Mouse (Mus musculus) cortical plate, adult 2 months (tissue): ENCODE results near the gene Cyb561. TPM values are rescaled to one million over a fixed set of nuclear protein-coding genes. Genes with fewer than 3 reads are reported as not detected.

Experiments used
- H3K27ac ChIP-seq: fragments of 200-500 bp; 2 replicates; pipeline ENCODE4 v1.5.1; 2012; ENCODE audit warnings: low read length, control low read depth, inconsistent platforms; ENCODE audit not compliant: insufficient read depth
- H3K4me1 ChIP-seq: fragments of 200-500 bp; 2 replicates; pipeline ENCODE4 v1.6.1; 2011; ENCODE audit warnings: low read length; ENCODE audit not compliant: control insufficient read depth, insufficient read depth
- H3K4me3 ChIP-seq: fragments of 200-500 bp; 2 replicates; pipeline ENCODE4 v1.5.1; 2011; ENCODE audit warnings: mild to moderate bottlenecking, low read length, control low read depth; ENCODE audit not compliant: insufficient read depth
- CTCF ChIP-seq: fragments of 200-500 bp; IDR thresholded peaks from 2 replicates; pipeline ENCODE4 v1.5.1; 2011; ENCODE audit warnings: mild to moderate bottlenecking, control low read depth, low read length; ENCODE audit not compliant: insufficient read depth; ENCODE audit errors: extremely low read depth
- POLR2A ChIP-seq: fragments of 200-500 bp; IDR thresholded peaks from 2 replicates; pipeline ENCODE4 v1.6.1; 2011; ENCODE audit warnings: mild to moderate bottlenecking, low read length, control low read depth; ENCODE audit not compliant: insufficient read depth; ENCODE audit errors: extremely low read depth
- polyA plus RNA-seq: library from polyadenylated mRNA; depleted of rRNA; stranded (reverse); fragments of >200 nt; gene quantifications from 2 replicates; pipeline ENCODE4 v1.2.3, GENCODE M21; 2012

Gene Cyb561
- polyA plus RNA-seq, 1 experiment: 67.1 TPM

DNA sequence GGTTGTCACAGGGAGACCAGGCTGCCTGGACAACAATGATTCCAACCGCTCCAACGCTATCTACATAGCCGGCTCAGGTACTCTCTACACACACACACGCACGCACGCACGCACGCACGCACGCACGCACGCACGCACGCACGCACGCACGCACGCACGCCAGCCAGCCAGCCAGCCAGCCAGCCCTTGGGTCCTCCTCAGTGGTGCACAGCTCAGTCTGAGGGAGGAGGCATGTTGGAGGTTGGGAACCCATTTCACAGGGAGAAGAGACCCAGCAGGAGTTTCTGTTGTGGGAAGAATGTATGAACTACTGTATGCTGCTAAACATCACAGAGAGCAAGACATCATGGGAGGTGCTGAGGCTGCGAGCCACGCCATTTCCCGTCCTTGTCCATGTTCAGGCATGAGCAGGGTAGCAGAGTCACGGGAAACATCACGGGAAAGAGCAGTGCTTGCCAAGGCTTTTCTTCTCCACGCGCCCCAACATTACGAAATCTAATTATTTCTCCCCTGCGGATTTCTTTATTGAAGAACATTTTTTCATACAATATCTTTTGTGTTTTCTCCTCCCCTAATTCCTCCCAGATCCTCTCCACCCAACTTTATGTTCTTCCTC lies 2.8 kb upstream of the Cyb561 start:
- TF ChIP-seq POLR2A (no peak), CTCF (no peak)
- H3K4me1 ChIP-seq: peaks cover 5% of the 10 kb centered on the region
- no peak overlapping the region for H3K27ac ChIP-seq
- no peak overlapping the region for H3K4me3 ChIP-seq

DNA sequence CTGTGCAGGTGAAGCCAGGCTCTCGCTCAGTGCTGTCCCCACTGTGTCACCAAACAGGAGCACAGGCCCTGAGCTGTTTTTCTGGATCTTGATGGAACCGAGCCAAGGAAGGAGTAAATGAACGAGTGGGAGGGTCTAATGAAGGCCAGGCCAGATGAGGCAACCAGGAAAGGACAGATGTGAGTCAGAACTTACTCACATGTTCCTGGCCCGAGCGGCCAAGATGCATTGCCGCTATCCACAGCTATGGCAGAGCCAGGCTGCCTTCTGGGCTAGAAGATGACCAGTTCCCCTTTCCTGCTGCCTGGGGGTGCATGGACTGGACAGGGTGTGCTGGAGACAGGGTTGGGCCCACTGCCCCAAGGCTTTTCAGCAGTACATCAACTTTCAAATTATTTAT lies 266 bp upstream of the Cyb561 start:
- H3K4me3 ChIP-seq: no peak overlapping the region
- no peak for TF ChIP-seq POLR2A
- no peak for TF ChIP-seq CTCF
- no peak overlapping the region for H3K27ac ChIP-seq
- H3K4me1 ChIP-seq: peaks cover 1% of the 10 kb centered on the region; the same call in 1 of the 2 replicates

- TF ChIP-seq CTCF: no peak
- TF ChIP-seq POLR2A: no peak
Measured at GRCm38 (mm10) chr11:105952111-105952510, 1.0 kb downstream of the Cyb561 start.

GRCm38 (mm10) chr11:105951601-105952044 lies 1.5 kb downstream of the Cyb561 start:
- Histone ChIP-seq H3K4me3 (no peak overlapping the region), H3K27ac (no peak overlapping the region), H3K4me1 (peaks cover 1% of the 10 kb centered on the region; the same call in 1 of the 2 replicates)
- TF ChIP-seq CTCF: no peak
- no peak for TF ChIP-seq POLR2A

More at GRCm38 (mm10) chr11:105952111-105952510, 1.0 kb downstream of the Cyb561 start:
- Histone ChIP-seq H3K27ac (no peak overlapping the region), H3K4me3 (no peak overlapping the region), H3K4me1 (peaks cover 1% of the 10 kb centered on the region; the same call in 1 of the 2 replicates)

GRCm38 (mm10) chr11:105950519-105950918 lies 2.6 kb downstream of the Cyb561 start:
- H3K4me1 ChIP-seq: peaks cover 1% of the 10 kb centered on the region; the same call in 1 of the 2 replicates
- TF ChIP-seq CTCF (no peak), POLR2A (no peak)
- H3K4me3 ChIP-seq: no peak overlapping the region
- no peak overlapping the region for H3K27ac ChIP-seq

DNA sequence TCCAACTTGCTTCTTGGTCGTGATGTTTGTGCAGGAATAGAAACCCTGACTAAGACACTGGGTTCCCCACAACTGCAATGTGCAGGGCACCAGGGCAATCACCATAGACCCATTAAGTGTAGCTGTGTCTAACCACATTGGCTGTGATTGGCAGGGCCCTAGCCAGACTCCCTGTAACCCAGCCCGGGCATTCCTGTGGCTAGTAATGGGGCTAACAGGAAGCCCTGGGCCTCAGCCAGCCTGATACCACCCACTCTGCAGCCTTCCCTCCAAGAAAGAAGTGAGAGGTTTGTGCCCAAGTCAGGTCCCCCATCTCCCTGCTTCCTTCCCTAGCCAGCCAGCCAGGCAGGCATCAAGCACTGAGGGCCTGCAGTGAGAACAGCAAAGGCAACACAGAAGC lies 4.9 kb downstream of the Cyb561 start:
- no peak overlapping the region for H3K4me3 ChIP-seq
- H3K4me1 ChIP-seq: no peaks in the 10 kb centered on the region
- TF ChIP-seq CTCF (no peak), POLR2A (no peak)
- H3K27ac ChIP-seq: no peak overlapping the region

GRCm38 (mm10) chr11:105946694-105947154 lies 6.4 kb downstream of the Cyb561 start:
- Histone ChIP-seq H3K4me3 (no peak overlapping the region), H3K4me1 (no peaks in the 10 kb centered on the region), H3K27ac (no peak overlapping the region)
- TF ChIP-seq POLR2A: no peak
- TF ChIP-seq CTCF: no peak

DNA sequence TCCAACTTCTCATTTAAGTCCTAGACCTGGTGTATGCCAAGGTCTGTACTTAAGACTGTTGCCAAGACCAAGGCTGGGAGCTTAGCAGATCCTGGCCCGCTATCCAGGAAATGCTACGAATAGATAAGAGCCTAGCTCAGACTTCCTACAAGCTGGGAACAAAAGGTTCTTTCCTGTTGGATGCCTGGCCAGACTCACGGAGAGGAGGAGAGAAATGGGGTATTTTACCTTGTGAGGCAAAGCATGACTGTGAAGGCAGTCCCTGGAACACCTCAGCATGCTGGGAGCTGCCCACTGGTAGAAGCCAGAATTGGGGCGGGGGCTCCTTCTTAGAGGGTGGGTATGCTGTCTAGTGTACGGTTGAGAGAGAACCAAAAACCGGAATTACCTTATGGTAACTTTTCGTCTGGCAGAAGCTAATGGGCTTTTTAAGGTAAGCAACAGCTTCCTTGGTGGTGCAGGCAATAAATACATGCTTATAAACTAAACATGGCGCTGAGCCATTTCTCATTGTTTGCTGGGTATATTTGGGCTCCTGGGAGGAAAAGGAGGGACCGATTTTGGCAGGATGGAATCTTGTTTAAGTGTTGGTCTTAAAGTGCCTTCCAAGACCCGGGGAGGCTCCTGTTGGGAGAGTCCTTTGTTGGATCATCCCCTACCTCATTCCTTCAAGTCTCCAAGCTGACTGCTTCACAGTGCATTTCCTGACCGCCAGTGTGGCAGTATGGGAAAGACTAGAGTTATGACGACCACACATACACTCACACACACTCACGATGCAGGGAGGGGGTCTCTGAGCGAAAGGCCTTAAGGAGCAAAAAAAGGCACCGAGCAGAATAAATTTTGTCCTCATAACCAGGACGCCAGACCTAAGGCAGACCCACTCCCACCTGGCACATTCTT lies 8.1 kb downstream of the Cyb561 start:
- no peak for TF ChIP-seq POLR2A
- no peak for TF ChIP-seq CTCF
- peak overlapping the region; percentile 61 for H3K4me3 ChIP-seq
- peak overlapping the region; percentile 36; the same call in 1 of the 2 replicates for H3K27ac ChIP-seq
- H3K4me1 ChIP-seq: no peaks in the 10 kb centered on the region

GRCm38 (mm10) chr11:105944126-105944621 lies 9.0 kb downstream of the Cyb561 start:
- Histone ChIP-seq H3K4me1 (no peaks in the 10 kb centered on the region), H3K4me3 (peak overlapping the region; percentile 61), H3K27ac (peak overlapping the region; percentile 36; the same call in 1 of the 2 replicates)
- TF ChIP-seq CTCF: peak; percentile 3; the same call in 1 of the 2 replicates
- peak; percentile 42; the same call in 1 of the 2 replicates for TF ChIP-seq POLR2A
